Mouse (Mus musculus) cerebral cortex, adult 2 months (tissue): ENCODE results near the gene Bach2.

ENCODE experiments used
- WGBS: fragments of 180-500 bp; shearing (Covaris S2); methylation state at CpG from one replicate; pipeline ENCODE4 v1.1.7; 2018; 5-methylcytosine and 5-hydroxymethylcytosine counted together

Bach2 gene

DNA sequence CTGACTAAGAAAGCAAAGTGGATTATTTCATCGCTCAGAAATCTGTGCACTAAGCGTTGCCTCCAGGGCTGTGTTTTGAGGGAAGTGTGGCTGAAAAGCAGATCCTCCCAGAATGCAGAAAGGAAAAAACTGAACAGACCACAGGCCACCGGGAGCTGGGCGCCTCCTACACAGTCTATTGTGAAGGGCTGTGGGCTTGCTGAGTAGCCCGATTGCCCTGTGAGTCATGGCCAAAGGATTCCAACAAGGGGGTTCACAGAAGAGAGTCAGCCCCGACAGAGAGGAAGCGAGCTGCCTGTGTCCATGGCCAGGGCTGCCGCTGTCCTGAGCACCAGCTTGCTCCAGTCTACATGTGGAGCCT, 12.4 kb downstream of the Bach2 start:
- 13% methylated on average over 8 of the region's 8 CpGs for WGBS

- WGBS: 58% methylated on average over 15 of the region's 15 CpGs
Measured at GRCm38 (mm10) chr4:32251946-32252672, 13.5 kb downstream of the Bach2 start.

DNA sequence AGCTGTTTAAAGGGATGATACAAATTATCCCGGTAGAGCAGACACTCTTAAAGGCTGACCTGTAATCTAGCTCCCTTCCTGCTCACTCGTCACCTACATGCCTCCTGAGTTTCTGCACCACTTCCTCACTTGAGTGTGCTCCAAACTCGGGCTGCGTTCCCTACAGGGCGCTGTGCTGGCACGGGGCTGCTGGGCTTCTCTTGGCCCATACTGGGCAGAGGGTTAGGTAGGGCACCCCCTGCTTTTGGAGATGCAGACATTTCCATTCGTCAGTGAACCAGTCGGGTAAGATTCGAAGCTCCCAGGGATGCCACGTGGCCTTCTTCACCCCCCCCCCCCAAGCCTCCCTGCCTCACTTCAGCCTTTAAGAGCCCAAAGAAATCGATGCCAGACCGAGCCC, 19.1 kb downstream of the Bach2 start:
- WGBS: 73% methylated on average over 12 of the region's 12 CpGs

DNA sequence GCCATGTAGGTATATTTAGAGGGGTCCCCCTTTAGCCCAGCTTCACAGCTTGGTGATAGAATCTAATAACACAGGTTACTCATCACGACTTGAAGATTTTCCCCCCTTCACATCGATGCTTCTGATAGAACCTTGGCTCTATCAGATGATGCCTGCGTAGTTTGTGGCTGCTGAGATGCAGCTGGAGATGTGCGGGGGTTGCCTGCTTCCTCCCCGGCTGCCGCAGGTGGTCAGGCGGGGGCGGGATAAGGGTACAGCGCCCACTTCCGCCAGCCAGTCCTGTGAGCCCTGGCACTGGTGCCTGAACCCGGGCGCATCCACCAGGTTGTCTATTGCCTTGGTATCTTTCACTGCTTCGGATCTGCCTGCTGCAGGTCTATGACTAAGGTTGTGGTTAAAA, 19.5 kb downstream of the Bach2 start:
- 76% methylated on average over 13 of the region's 13 CpGs for WGBS

DNA sequence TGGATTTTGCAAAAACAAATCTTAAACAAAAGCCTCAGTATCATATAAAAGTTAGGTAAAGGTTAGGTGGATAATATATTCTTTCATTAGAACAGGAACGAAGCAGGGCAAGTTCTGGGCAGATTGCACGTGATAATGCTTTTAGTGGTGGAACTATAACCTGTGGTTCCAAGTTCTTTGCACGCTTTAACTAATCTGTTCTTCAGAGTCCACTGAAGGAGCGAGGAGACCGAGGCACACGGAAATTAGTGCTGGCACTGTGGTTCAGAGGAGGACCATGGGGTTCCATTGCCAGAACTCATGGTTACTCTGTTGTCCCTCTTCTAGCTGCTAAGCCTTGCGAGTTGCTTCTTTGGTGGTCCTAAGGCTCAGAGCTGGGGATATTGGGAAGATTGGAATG, 20.0 kb downstream of the Bach2 start:
- WGBS: 96% methylated on average over 7 of the region's 7 CpGs

- WGBS: 83% methylated on average over 4 of the region's 4 CpGs
Measured at GRCm38 (mm10) chr4:32260909-32261308, 22.3 kb downstream of the Bach2 start.

DNA sequence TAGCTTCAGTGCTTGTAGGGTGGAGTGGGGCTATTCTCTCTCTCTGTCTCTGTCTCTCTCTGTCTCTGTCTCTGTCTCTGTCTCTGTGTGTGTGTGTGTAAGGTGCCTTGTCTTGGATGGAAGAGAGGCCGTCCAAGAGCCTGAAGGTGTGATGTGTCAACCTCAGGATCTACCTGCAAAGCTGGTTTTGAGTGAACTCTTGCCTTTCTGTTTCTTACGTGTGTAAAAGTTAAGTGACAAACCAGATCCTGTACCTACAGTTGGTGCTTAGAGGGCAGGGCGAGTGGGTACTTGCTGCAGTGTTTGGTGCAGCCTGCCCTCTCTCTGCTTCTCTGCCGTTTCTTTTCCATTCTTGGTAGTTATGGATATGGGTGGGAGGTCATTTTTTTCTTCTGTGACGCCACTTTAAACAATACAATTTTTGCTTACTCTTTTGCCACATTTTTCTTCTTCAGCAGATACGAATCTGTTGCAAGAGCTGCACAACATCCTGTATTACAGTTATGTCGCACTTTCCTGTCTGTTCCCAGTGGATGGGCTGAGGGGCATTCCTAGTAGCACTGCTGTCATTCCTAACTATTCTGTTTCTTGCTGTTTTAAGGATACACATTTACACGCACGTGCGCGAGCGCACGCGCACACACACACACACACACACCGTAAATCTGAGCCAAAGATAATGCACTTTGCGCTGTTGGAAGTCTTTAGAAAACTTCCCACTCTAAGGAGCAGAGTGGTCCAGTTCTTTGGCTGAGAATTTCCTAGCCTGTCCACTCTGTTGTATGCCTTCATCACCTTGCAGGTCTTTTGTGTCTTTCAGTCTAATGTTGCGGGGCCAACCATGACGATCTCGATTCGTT, 24.5 kb downstream of the Bach2 start:
- WGBS: 77% methylated on average over 20 of the region's 20 CpGs

DNA sequence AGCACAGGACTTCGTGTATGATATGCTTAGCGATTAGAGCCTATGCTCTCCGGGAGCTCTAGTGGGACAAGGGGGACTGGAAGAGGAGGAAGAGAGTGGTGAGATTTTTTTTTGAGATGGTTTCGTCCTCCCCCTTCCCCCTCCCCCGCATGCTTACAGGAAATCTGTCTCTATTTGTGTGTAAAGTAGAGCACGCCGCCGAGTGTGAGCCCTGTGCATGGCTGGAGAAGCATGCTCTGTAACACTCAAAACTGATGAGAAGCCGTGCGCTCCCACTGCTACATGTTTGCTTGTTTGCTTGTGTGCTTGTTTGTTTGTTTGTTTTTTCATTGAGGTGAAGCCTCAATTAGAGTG, 25.1 kb downstream of the Bach2 start:
- WGBS: 61% methylated on average over 10 of the region's 10 CpGs

DNA sequence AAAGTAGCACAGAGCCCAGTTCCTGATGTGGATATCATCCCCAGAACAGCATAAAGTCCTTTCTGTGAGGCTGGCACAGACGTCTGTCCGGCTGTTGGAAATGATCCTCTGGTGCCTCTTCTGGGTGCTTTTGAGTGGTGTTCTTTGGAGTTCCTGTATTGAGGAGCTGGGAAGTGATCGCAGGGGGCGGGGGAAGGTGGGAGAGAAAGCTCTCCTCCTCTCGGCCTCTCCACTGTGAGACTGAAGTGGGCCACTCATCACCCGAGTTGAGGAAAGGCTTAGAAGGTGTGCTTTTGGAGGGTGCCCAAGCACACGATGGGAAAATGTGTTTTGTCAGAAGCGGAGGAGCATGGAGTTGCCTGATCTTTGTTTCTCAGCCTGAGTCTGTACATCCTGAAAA, 26.3 kb downstream of the Bach2 start:
- WGBS: 72% methylated on average over 8 of the region's 8 CpGs

GRCm38 (mm10) chr4:32266731-32267130, 28.1 kb downstream of the Bach2 start:
- WGBS: 77% methylated on average over 6 of the region's 6 CpGs

GRCm38 (mm10) chr4:32268042-32268441, 29.4 kb downstream of the Bach2 start:
- WGBS: 74% methylated on average over 1 of the region's 1 CpGs

DNA sequence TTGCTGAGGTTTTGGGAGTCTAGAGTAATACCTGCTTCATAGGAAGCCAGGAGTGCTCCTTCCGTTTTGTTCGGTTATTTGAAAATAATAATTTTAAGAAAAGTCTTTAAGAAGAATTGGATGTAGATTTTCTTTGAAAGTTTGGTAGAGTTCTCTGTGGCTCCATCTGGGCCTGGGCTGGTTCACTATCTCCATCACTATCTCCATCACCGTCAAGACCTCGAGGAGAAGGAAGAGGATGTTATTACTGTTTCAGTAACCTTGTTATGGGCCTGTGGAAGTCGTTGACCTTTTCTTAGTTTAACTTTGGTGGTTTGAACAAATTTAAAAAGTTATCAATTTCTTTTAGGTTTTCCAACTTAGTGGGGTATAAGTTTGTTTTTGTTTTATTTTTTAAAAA, 33.8 kb downstream of the Bach2 start:
- WGBS: 93% methylated on average over 5 of the region's 5 CpGs

DNA sequence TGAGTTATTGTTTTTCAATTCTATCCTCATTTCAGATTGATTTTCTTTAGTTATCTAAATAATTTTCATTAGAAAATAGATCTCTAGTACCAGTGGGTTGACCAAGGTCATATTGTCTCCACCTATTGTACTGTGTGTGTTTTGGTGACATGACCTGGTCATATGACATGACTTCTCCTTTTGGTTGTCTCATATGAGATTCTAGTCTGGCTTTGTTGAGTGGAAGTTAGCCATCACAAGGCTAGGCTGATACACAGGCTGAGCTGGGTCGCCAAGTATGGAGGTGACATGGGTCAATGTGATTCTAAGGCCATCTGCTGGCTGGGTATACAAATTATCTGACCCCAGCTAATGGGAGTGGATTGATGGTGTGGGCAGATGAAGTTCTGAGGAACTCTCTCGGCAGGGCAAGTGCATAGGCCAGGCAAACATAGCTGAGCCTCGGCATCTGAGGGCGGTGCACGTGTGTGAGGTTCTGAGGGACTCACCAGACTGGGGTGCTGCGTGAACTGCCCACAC, 36.2 kb downstream of the Bach2 start:
- WGBS: 88% methylated on average over 6 of the region's 6 CpGs

- 86% methylated on average over 1 of the region's 1 CpGs for WGBS
Measured at GRCm38 (mm10) chr4:32279842-32280241, 41.2 kb downstream of the Bach2 start.

DNA sequence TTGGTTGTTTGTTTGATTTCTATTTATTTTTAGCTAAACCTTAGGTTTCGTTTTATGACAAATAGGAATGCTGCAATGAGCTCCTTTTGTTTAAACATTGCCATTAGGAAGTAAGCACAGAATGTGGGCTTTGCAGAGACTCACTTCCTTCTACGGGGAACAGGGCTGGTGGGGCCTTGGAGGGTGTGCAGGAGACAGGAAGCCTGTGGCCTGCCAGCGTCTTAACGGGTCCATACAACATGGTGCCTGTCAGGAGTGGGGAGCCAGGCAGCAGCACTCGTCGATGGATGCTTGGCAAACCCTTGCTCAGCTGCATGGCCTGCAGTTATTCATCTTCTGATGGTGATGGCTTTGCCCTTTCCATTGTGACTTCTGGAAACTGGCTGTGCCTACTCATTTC, 41.8 kb downstream of the Bach2 start:
- WGBS: 47% methylated on average over 6 of the region's 6 CpGs

DNA sequence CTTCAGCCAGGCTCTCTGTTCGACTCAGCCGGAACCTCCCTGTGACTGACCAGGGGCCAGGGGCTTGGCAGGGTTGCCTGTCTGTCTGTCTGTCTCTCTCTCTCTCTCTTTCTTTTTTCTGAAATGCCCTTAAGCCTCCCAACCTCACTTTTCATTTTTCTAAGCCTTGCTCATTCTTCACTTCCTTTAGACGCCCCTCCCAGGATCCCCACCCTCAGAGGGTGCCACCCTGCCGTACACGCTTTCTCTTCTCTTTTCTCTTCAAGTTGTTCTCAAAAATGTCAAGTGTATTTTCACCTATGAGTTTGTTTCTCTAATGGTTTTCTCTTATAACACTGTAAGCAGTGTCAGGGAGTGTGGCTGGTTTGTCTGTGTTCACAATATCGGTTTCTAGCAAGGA, 42.7 kb downstream of the Bach2 start:
- 85% methylated on average over 6 of the region's 6 CpGs for WGBS

DNA sequence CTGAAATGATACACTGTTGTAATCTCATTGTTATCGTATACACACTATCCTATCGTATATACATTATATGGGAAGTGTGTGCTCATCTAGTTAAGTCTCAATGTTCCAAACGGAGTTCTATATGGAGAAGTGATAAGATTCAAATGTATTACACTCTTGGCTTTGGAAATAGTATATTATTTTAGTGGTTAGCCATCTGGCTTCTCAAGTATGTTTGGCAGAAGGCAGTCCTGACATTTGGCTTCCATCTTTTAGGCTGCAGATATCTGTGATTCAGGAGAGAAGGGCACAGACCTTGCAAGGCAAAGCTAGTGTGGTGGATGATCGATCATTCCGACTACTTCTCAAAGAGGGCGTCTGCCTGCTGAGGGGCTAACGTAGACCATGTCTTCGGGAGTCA, 47.8 kb downstream of the Bach2 start:
- 62% methylated on average over 8 of the region's 8 CpGs for WGBS

DNA sequence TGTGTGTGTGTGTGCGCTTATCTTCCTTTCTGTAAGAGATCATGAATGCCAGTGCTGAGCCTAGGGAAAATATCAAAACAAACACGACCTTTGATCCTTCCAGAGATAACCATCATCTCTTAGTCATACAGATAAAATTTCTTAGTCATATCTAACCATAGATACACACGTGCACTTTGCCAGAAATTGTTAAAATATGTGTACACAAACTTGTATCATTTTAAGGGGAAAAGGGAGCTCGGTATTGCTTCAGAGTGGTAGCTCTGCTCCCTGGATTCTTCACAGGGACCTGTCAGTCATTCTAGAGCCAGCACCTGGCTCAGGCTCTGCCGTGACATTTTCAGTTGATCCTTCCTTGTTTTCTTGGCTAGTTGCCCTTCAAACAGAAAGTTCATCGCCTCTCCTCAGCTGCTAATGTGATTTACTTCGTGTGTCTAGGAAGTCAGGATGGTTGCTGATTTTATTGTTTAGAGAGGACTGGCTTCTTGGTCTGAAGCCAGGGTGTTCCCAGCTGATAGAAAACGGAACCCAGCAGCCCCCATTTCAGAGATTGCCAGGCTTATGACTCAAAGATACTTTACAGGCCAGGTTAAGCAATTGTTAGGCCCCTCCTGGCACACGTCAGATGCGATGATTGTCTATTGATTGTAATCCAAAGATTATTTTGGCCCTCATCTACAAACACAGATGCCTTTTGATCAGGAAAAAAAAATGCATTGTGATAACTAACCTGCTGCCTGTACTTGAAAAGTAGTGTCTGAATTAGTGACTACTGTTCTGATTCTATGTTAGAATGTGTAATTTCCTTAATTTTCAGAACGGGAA, 49.6 kb downstream of the Bach2 start:
- WGBS: 41% methylated on average over 11 of the region's 11 CpGs

- WGBS: 65% methylated on average over 6 of the region's 6 CpGs
Measured at GRCm38 (mm10) chr4:32289845-32290244, 51.2 kb downstream of the Bach2 start.

- WGBS: 92% methylated on average over 4 of the region's 4 CpGs
Measured at GRCm38 (mm10) chr4:32291406-32291805, 52.8 kb downstream of the Bach2 start.

DNA sequence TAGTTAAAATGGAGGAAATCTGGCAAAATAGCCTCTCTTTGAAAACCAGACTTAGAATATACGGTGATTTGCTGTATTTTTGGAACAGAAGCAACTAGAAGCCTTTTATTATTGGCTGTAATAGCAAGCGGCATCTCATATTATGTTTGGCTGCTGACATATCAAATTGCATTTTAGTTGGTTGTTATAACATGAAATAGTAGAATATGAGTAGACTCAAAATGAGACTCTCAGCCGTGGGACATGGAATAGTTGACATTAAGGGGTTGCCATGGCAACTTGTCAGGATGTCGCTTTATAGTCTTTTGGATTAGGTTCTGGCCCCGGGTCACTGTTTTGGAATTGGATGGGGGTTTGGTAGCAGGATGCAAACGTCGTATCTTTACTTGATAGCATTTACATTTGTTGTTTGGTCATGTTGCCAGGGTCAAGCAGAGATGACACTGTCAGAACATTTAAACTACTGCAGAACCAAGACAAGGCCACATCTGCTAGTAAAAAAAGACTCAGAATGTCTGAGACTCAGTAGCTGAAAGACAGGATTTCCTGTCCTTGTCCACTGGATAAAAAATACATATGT, 55.2 kb downstream of the Bach2 start:
- 60% methylated on average over 7 of the region's 7 CpGs for WGBS
